Mouse (Mus musculus): Measurements from ENCODE around the gene Ufc1. TPM values are rescaled to one million over a fixed set of nuclear protein-coding genes. Genes with fewer than 3 reads are reported as not detected.

Ufc1 gene
- polyA plus RNA-seq, 1 experiment from 2014 or later = 77.2 TPM

- H3K4me1 ChIP-seq = peaks cover 49% of the 10 kb centered on the region
- peaks cover 10% of the 10 kb centered on the region; the same call in 1 of the 2 replicates for H3K27me3 ChIP-seq (replicated peaks)
- H3K4me3 ChIP-seq = peak overlapping the region; percentile 42; the same call in 1 of the 2 replicates
- 0 out of 2 replicates have a peak, but pooled peaks cover 4% of the 10 kb centered on the region for H3K36me3 ChIP-seq
- H3K9ac ChIP-seq = peak overlapping the region; percentile 67
- no peak for ATAC-seq (ENCODE audit: extremely low read depth, insufficient number of reproducible peaks, low FRiP score, low TSS enrichment)
- peak overlapping the region; percentile 59 for H3K4me2 ChIP-seq
- 45% methylated on average over 17 of the region's 17 CpGs for WGBS
- H3K9me3 ChIP-seq = no peaks in the 10 kb centered on the region
- H3K27ac ChIP-seq (replicated peaks) = peak overlapping the region; percentile 72
These were observed 42.4 kb downstream of the Ufc1 start for GRCm38 (mm10) chr1:171252415-171252814.

DNA sequence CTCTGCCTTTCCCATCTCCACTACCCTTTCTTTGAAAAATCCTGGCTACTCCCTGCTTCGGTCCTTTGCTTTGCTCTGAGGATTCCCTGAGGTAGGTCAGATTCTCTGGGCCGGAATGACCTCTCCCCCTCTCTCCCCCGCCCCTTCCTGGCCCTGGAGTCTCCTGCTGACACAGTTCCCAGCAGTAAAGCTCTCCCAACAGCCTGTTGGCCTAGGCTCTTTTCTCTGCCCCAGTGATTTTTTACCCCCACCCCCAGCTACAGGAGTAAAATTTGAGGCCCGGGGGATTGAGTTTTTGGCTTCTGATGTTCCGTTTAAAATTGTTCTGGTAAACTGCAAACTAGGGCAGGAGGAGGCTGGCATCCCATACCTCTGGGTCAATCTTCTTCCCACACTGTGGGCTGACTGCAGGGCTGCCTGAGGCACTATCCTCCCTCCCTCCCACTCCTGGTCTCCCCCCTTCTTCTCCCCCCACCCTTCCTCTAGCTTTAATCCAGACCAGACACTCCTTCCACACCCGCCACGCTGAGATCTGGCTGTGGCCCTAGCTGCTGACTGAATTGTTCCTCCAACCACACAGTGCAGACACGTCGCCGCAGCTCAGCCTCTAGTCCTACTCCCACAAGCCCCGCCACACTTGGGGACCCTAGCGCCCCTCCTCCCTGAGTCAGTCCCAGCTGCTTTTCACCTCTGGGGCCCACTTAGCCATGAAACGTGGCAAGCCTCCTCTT, 43.1 kb downstream of the Ufc1 start:
- H3K9ac ChIP-seq = peak overlapping the region; percentile 67
- H3K27ac ChIP-seq (replicated peaks) = peak overlapping the region; percentile 72
- no peak for ATAC-seq (ENCODE audit: extremely low read depth, insufficient number of reproducible peaks, low FRiP score, low TSS enrichment)
- H3K4me3 ChIP-seq = peak overlapping the region; percentile 42
- H3K27me3 ChIP-seq (replicated peaks) = peaks cover 10% of the 10 kb centered on the region; the same call in 1 of the 2 replicates
- peak overlapping the region; percentile 59 for H3K4me2 ChIP-seq
- H3K4me1 ChIP-seq = peaks cover 50% of the 10 kb centered on the region
- H3K36me3 ChIP-seq = 0 out of 2 replicates have a peak, but pooled peaks cover 4% of the 10 kb centered on the region
- H3K9me3 ChIP-seq = no peaks in the 10 kb centered on the region
- WGBS = 15% methylated on average over 13 of the region's 13 CpGs

DNA sequence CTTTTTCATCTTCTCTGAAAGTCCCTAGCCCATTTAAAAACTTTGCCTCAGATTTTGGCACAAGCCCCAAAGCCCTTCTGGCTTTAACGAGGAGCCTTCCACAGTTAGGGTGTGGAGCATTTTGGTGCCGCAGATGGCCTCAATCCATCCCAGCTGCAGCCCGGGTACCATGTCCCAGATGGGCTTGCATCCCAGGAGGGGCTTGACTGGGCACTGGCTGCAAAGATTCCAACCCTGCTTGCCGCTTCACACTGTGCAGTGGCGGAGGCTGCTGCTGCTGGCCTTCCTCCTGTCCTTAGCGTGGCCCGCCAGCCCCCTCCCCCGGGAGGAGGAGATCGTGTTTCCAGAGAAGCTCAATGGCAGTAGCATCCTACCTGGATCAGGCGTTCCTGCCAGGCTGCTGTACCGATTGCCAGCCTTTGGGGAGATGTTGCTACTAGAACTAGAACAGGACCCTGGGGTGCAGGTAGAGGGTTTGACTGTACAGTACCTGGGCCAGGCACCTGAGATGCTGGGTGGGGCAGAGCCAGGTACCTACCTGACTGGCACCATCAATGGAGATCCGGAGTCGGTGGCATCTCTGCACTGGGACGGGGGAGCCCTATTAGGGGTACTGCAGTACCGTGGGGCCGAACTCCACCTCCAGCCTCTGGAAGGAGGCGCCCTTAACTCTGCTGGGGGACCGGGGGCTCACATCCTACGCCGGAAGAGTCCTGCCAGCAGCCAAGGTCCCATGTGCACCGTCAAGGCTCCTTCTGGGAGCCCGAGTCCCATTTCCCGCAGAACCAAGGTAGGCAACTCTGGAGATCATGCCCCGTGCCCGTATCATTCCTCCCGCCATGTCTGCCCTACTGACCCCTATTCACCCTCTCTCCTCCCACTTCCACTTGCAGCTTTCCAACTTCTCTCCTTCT, 43.9 kb downstream of the Ufc1 start, which contains the start of gene Ndufs2:
Gene Ndufs2, minus strand, starts transcription at position 709 of the 914 bp plus-strand sequence.
- H3K4me2 ChIP-seq = peak within 1 kb of the TSS; percentile 59
- 0 out of 2 replicates have a peak, but pooled peaks cover 4% of the 10 kb centered on the region for H3K36me3 ChIP-seq
- WGBS = 22% methylated on average over 26 of the region's 26 CpGs
- ATAC-seq (ENCODE audit: extremely low read depth, insufficient number of reproducible peaks, low FRiP score, low TSS enrichment) = no peak
- peak within 1 kb of the TSS; percentile 72 for H3K27ac ChIP-seq (replicated peaks)
- no peaks in the 10 kb centered on the region for H3K9me3 ChIP-seq
- H3K27me3 ChIP-seq (replicated peaks) = peaks cover 10% of the 10 kb centered on the region; the same call in 1 of the 2 replicates
- H3K9ac ChIP-seq = peak within 1 kb of the TSS; percentile 67
- H3K4me3 ChIP-seq = peak within 1 kb of the TSS; percentile 42
- peaks cover 56% of the 10 kb centered on the region for H3K4me1 ChIP-seq

DNA sequence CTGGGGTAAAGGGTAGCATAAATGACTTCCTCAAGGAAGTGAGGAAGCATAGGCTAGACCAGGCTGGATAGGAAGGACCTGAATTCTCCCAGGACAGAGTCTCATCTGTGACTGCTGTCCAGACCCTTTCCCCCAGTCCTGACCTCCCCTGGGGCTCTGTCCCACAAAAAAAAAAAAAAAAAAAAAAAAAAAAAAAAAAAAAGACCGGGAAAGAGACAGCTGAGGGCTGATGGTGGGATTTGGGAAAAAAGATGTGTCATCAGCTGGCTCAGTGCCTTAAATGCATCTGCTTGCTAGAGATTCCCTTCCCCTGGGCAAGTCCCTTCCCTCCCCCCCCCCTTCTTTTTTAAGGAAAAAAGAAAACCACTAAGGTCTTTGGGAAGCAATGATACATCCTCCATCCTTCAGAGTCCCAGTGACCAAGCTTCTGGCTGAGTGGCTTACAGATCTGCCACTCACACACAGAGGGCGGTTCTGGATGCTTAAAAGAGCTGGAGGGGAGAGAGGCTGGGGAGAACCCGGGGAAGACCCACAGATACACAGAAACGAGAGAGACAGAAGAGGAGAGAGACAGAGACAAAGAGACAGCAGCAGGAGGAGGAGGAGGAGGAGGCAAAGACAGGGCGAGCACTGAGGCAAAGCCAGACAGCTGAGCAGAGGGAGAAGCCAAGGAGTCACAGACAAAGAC, 44.8 kb downstream of the Ufc1 start, which contains the start of gene Adamts4:
Gene Adamts4, plus strand, starts transcription at position 509 of the 688 bp plus-strand sequence.
- H3K27me3 ChIP-seq (replicated peaks) = peaks cover 10% of the 10 kb centered on the region; the same call in 1 of the 2 replicates
- H3K9ac ChIP-seq = peak within 1 kb of the TSS; percentile 67
- peaks cover 63% of the 10 kb centered on the region for H3K4me1 ChIP-seq
- peak within 1 kb of the TSS; percentile 42 for H3K4me3 ChIP-seq
- 22% methylated on average over 5 of the region's 5 CpGs for WGBS
- peak within 1 kb of the TSS; percentile 59 for H3K4me2 ChIP-seq
- H3K9me3 ChIP-seq = no peaks in the 10 kb centered on the region
- no peak for ATAC-seq (ENCODE audit: extremely low read depth, insufficient number of reproducible peaks, low FRiP score, low TSS enrichment)
- H3K27ac ChIP-seq (replicated peaks) = peak within 1 kb of the TSS; percentile 93
- H3K36me3 ChIP-seq = peaks cover 11% of the 10 kb centered on the region

DNA sequence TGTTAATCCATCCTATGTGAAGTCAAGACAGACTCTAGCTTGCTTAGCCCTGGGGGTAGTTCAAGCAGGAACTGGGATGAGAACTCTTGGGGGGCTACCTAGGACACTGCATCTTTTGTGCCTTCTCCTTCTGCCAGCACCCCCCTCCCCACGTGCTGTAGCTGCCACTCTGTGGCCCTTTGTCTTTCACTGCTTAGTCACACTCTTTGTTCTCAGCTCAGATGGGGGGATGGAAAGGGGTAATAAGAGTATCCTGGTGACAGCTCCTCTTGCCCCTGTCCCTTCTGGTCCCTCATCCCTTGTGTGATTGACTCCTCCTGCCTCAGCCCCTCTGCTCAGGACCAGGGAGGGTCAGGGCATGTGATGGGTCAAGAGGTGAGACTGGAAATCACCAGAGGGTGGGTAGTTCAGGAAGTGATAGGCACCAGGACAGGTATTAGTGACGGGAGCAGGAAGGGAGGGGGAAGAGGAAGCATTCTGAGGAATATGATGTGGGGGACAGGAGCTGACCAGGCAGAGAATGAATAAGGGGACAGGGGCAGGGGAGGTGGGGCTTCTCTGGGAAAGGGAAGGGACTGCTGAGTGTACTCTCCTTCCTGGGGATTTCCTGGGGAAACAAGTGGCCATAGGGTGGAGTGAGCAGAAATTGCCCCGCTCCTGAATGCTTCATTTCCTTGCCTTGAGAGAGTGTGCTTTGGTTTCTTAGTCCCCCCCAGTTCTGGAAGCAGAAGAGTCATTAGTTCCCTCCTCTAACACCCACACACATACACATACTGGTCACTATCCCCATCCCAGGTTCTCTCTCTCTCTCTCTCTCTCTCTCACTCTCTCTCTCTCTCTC, 46.2 kb downstream of the Ufc1 start:
- peak overlapping the region; percentile 84; the same call in 1 of the 2 replicates for H3K4me2 ChIP-seq
- H3K9ac ChIP-seq = no peak overlapping the region
- H3K9me3 ChIP-seq = no peaks in the 10 kb centered on the region
- no peak overlapping the region for H3K4me3 ChIP-seq
- peaks cover 10% of the 10 kb centered on the region; the same call in 1 of the 2 replicates for H3K27me3 ChIP-seq (replicated peaks)
- no peak for ATAC-seq (ENCODE audit: extremely low read depth, insufficient number of reproducible peaks, low FRiP score, low TSS enrichment)
- peaks cover 20% of the 10 kb centered on the region for H3K36me3 ChIP-seq
- peaks cover 71% of the 10 kb centered on the region for H3K4me1 ChIP-seq
- 53% methylated on average over 3 of the region's 3 CpGs for WGBS
- peak overlapping the region; percentile 93 for H3K27ac ChIP-seq (replicated peaks)

GRCm38 (mm10) chr1:171247916-171248315, 46.9 kb downstream of the Ufc1 start:
- ATAC-seq (ENCODE audit: extremely low read depth, insufficient number of reproducible peaks, low FRiP score, low TSS enrichment) = no peak
- Histone ChIP-seq H3K9ac (peak overlapping the region; percentile 82), H3K4me1 (peaks cover 71% of the 10 kb centered on the region), H3K27ac (replicated peaks) (peak overlapping the region; percentile 93), H3K9me3 (no peaks in the 10 kb centered on the region), H3K27me3 (replicated peaks) (peaks cover 8% of the 10 kb centered on the region; the same call in 1 of the 2 replicates), H3K4me2 (peak overlapping the region; percentile 84), H3K4me3 (peak overlapping the region; percentile 83), H3K36me3 (peaks cover 27% of the 10 kb centered on the region)
- WGBS = 28% methylated on average over 4 of the region's 4 CpGs

DNA sequence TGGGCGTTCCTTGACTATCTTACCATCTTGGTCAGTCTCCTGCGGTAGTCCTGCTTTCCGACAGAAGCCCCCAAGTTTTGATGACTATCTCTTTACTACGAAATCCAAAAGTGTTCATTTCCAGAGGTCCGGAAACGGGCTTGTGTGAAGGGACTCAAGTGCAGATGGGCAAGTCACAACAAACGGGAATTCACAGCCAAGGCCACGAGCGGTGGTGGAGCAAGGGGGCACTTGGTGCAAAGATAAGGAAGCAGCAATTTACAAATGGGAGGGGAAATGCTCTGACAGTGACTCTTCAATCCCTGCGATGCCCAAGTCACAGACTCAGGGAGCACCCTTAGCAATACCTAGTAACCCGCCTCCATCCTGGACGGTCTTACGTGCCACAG, 47.4 kb downstream of the Ufc1 start:
- no peak for ATAC-seq (ENCODE audit: extremely low read depth, insufficient number of reproducible peaks, low FRiP score, low TSS enrichment)
- H3K27ac ChIP-seq (replicated peaks) = peak overlapping the region; percentile 93
- H3K36me3 ChIP-seq = peaks cover 32% of the 10 kb centered on the region
- peaks cover 67% of the 10 kb centered on the region for H3K4me1 ChIP-seq
- peak overlapping the region; percentile 82 for H3K9ac ChIP-seq
- no peaks in the 10 kb centered on the region for H3K9me3 ChIP-seq
- peak overlapping the region; percentile 84 for H3K4me2 ChIP-seq
- 8% methylated on average over 13 of the region's 13 CpGs for WGBS
- H3K4me3 ChIP-seq = peak overlapping the region; percentile 83
- H3K27me3 ChIP-seq (replicated peaks) = 0 out of 2 replicates have a peak, but pooled peaks cover 6% of the 10 kb centered on the region

DNA sequence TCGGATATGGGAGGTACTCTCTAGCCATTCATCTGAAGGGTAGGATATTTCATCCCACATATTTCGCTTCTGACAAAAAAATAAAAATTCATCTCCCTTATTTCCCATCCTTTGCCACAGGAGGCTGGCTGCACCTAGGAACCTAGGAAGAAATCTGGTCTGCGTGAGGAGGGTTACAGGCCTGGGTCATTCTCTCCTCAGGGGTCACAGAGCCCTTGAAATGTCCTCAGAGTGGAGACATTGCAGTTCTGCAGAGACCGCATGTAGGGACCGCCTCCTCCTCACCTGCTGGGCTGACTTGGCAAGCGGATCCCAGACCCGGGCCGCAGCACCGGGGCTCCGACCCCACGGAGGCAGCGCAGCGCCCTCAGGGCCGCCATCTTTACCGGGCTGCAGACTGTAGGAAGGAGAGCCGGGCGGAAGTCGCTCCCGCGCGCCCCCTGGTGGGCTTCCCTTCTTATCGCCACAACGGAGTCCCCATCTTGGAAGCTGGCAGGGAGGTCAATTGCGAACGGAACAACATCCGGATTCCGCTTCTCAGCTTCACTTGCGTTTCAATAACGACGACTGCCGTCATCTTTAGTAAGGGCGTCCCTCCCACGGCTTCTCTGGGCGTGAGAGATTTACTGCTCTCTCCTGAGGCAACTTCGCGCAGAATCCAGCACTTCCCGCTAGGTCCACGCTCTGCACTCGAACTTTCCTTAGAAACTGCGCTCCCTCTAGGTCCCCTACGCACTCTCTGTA, 47.9 kb downstream of the Ufc1 start:
- Histone ChIP-seq H3K4me3 (peak overlapping the region; percentile 83), H3K36me3 (peaks cover 37% of the 10 kb centered on the region), H3K4me1 (peaks cover 62% of the 10 kb centered on the region), H3K4me2 (peak overlapping the region; percentile 84), H3K9me3 (no peaks in the 10 kb centered on the region), H3K27me3 (replicated peaks) (0 out of 2 replicates have a peak, but pooled peaks cover 6% of the 10 kb centered on the region), H3K27ac (replicated peaks) (peak overlapping the region; percentile 93), H3K9ac (peak overlapping the region; percentile 95)
- peak; percentile 78 for ATAC-seq (ENCODE audit: extremely low read depth, insufficient number of reproducible peaks, low FRiP score, low TSS enrichment)
- under 1% methylated on average over 41 of the region's 41 CpGs for WGBS

DNA sequence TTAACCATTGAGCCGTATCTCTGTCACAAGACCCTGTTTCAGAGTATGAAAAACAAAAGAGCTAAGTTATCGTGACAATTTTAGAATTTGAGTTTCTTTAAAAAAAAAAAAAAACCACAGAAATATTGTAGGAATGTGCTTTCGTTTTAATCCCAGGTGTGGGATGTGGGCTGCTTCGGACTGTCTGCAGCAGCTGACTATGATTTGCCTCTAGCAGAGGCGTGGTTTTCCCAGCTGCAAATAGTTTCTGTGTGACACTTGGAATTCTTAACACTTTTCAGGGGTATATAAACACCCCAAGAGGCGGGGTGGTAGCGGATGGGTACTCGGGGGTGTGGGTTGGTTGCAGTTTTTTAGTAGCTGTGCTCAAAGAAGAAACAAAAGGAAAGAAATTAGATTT, 49.5 kb downstream of the Ufc1 start:
- peak overlapping the region; percentile 83; the same call in 1 of the 2 replicates for H3K4me3 ChIP-seq
- 80% methylated on average over 8 of the region's 8 CpGs for WGBS
- H3K4me1 ChIP-seq = peaks cover 47% of the 10 kb centered on the region
- no peak for ATAC-seq (ENCODE audit: extremely low read depth, insufficient number of reproducible peaks, low FRiP score, low TSS enrichment)
- no peaks in the 10 kb centered on the region for H3K9me3 ChIP-seq
- H3K4me2 ChIP-seq = peak overlapping the region; percentile 84
- peak overlapping the region; percentile 95 for H3K9ac ChIP-seq
- H3K27me3 ChIP-seq (replicated peaks) = no peaks in the 10 kb centered on the region
- H3K36me3 ChIP-seq = peaks cover 52% of the 10 kb centered on the region
- H3K27ac ChIP-seq (replicated peaks) = no peak overlapping the region
